Mouse (Mus musculus) forebrain, postnatal 0 days (tissue): Measurements from ENCODE around the gene Ifit3. TPM values are rescaled to one million over a fixed set of nuclear protein-coding genes. Genes with fewer than 3 reads are reported as not detected.

Experiments used
- ATAC-seq: fragments of 200-750 bp; cut with Nextera tagmentation; 2 replicates; pipeline ENCODE4 v1.8.0; 2017; ENCODE audit warnings: mild to moderate bottlenecking, moderate library complexity
- DNase-seq: peaks from one replicate; pipeline ENCODE4 v3.0.0-alpha.2; 2015
- H3K27ac ChIP-seq: fragments of 300-500 bp; sonication (generic); 2 replicates; pipeline ENCODE4 v1.5.1; 2014; ENCODE audit warnings: low read depth, mild to moderate bottlenecking, antibody characterized with exemption, low read length, moderate library complexity, mixed read lengths
- H3K27me3 ChIP-seq: fragments of 300-500 bp; sonication (generic); 2 replicates; pipeline ENCODE4 v1.6.1; 2014; ENCODE audit warnings: mild to moderate bottlenecking, low read length, mixed read lengths; ENCODE audit not compliant: insufficient read depth
- H3K36me3 ChIP-seq: fragments of 300-500 bp; sonication (generic); 2 replicates; pipeline ENCODE4 v1.6.1; 2014; ENCODE audit warnings: mild to moderate bottlenecking, moderate library complexity; ENCODE audit not compliant: insufficient read depth
- H3K4me1 ChIP-seq: fragments of 300-500 bp; sonication (generic); 2 replicates; pipeline ENCODE4 v1.6.1; 2014; ENCODE audit warnings: antibody characterized with exemption; ENCODE audit not compliant: insufficient read depth
- H3K4me2 ChIP-seq: fragments of 300-500 bp; sonication (generic); 2 replicates; pipeline ENCODE4 v1.6.1; 2014; ENCODE audit warnings: low read depth, mild to moderate bottlenecking, moderate library complexity
- H3K4me3 ChIP-seq: fragments of 300-500 bp; sonication (generic); 2 replicates; pipeline ENCODE4 v1.5.1; 2014; ENCODE audit warnings: low read depth, low read length, mixed read lengths
- H3K9ac ChIP-seq: fragments of 300-500 bp; sonication (generic); 2 replicates; pipeline ENCODE4 v1.6.1; 2014; ENCODE audit warnings: mild to moderate bottlenecking
- H3K9me3 ChIP-seq: fragments of 300-500 bp; sonication (generic); 2 replicates; pipeline ENCODE4 v1.6.1; 2016; ENCODE audit warnings: low read length
- CTCF ChIP-seq: sonication (generic); IDR thresholded peaks from 2 replicates; pipeline ENCODE4 v1.5.1; 2016; ENCODE audit warnings: antibody characterized with exemption, control low read depth, low read depth
- WGBS: fragments of 180-500 bp; shearing (Covaris S2); extraction: QIAGEN DNeasy Blood & Tissue Kit; methylation state at CpG from one replicate; pipeline ENCODE4 v1.1.7; 2014; 5-methylcytosine and 5-hydroxymethylcytosine counted together
- polyA plus RNA-seq: library from polyadenylated mRNA; unstranded; fragments of >200 nt; fragmentation: Nextera tagmentation; extraction: Ambion mirVana; gene quantifications from 2 replicates; pipeline ENCODE4 v1.2.1, GENCODE M21; 2015
- total RNA-seq: library from RNA; depleted of rRNA; stranded (reverse); fragments of >200 nt; gene quantifications from 2 replicates; pipeline ENCODE4 v1.2.3, GENCODE M21; 2014; rRNA removed

Ifit3 gene
- total and polyA plus RNA-seq, 2 experiments from 2014 or later: 2.3 to 2.7 TPM

- Histone ChIP-seq H3K4me3 (no peak overlapping the region), H3K4me1 (no peaks in the 10 kb centered on the region), H3K4me2 (no peak overlapping the region), H3K9ac (no peak overlapping the region), H3K27me3 (no peaks in the 10 kb centered on the region), H3K36me3 (no peaks in the 10 kb centered on the region), H3K9me3 (no peaks in the 10 kb centered on the region), H3K27ac (no peak overlapping the region)
- TF ChIP-seq CTCF: peak; percentile 80
- WGBS: 13% methylated on average over 3 of the region's 3 CpGs
- peak; percentile 73 for ATAC-seq
- peak; percentile 51 for DNase-seq
These were observed 53.7 kb downstream of the Ifit3 start for GRCm38 (mm10) chr19:34636933-34637557.

Other genes with a start within 250 kb of the Ifit3 start
- 0.38 and 0.71 TPM in 2 replicates for gene Ch25h, start 108.4 kb upstream of the Ifit3 start, total RNA-seq
- gene Ch25h, start 108.4 kb upstream of the Ifit3 start, polyA plus RNA-seq: 0.62 and 0.86 TPM in 2 replicates
- gene Lipa, start 56.1 kb upstream of the Ifit3 start, total RNA-seq: 17.9 and 21.9 TPM in 2 replicates
- gene Lipa, start 56.1 kb upstream of the Ifit3 start, polyA plus RNA-seq: 15.3 and 17.3 TPM in 2 replicates
- 11.1 and 11.9 TPM in 2 replicates for gene Ifit2, start 32.8 kb upstream of the Ifit3 start, total RNA-seq
- 6.3 and 8.0 TPM in 2 replicates for gene Ifit2, start 32.8 kb upstream of the Ifit3 start, polyA plus RNA-seq
- gene Ifit1bl1, start 18.4 kb downstream of the Ifit3 start, total RNA-seq: 1.8 and 2.5 TPM in 2 replicates
- gene Ifit1bl1, start 18.4 kb downstream of the Ifit3 start, polyA plus RNA-seq: 1.4 and 1.6 TPM in 2 replicates
- gene Ifit3b, start 24.4 kb downstream of the Ifit3 start, total RNA-seq: 0.15 and 0.19 TPM in 2 replicates
- 0.45 and 0.79 TPM in 2 replicates for gene Ifit3b, start 24.4 kb downstream of the Ifit3 start, polyA plus RNA-seq
- gene Ifit1bl2, start 57.2 kb downstream of the Ifit3 start, total RNA-seq: 0.52 and 0.69 TPM in 2 replicates
- 0.16 and 0.18 TPM in 2 replicates for gene Ifit1bl2, start 57.2 kb downstream of the Ifit3 start, polyA plus RNA-seq
- gene Ifit1, start 57.3 kb downstream of the Ifit3 start, total RNA-seq: 1.7 and 2.0 TPM in 2 replicates
- gene Ifit1, start 57.3 kb downstream of the Ifit3 start, polyA plus RNA-seq: 0.83 and 0.88 TPM in 2 replicates
- 1.8 and 3.1 TPM in 2 replicates for gene Slc16a12, start 163.8 kb downstream of the Ifit3 start, total RNA-seq
- 1.4 and 2.8 TPM in 2 replicates for gene Slc16a12, start 163.8 kb downstream of the Ifit3 start, polyA plus RNA-seq